Mouse (Mus musculus): ENCODE data around the gene Nxf2.
"Not testable (repeated sequence)": the region's sequence is repeated elsewhere in the genome, so short reads cannot be mapped to it uniquely, and the experiment has no call there.

Gene Nxf2

GRCm38 (mm10) chrX:134964546-134964945 lies at the start of gene Nxf2:
Gene Nxf2, minus strand, starts transcription at chrX:134964754.
- DNase-seq (ENCODE audit: low read depth, low spot score), result no peak
- Histone ChIP-seq H3K27me3 (ENCODE audit: control insufficient read depth, insufficient read depth, low read length, poor library complexity, severe bottlenecking) (no peaks in the 10 kb centered on the region), H3K36me3 (ENCODE audit: control insufficient read depth, insufficient read depth, low read length, poor library complexity, severe bottlenecking) (no peaks in the 10 kb centered on the region)

DNA sequence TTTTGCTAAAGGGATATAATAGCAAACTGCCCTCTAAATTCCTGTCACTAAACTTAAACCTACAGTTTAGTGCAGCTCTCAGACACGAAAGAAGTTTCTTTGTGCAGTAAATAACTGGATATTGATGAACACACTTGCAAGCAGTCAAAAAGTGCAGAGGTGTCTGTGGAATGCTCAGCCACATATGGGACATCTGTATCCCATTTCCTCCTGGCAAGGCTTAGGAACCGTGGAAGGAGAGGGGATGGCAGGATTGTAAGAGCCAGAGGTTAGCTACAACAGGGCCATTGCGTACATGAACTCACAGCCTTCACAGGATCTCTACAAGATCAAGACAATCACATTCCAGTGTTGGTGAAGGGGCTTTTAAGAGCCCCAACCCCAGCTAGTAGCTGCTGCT lies 46.8 kb upstream of the Nxf2 start:
- no peak for DNase-seq (ENCODE audit: low read depth, low spot score)
- no peaks in the 10 kb centered on the region for H3K27me3 ChIP-seq (ENCODE audit: control insufficient read depth, insufficient read depth, low read length, poor library complexity, severe bottlenecking)
- no peaks in the 10 kb centered on the region for H3K36me3 ChIP-seq (ENCODE audit: control insufficient read depth, insufficient read depth, low read length, poor library complexity, severe bottlenecking)

DNA sequence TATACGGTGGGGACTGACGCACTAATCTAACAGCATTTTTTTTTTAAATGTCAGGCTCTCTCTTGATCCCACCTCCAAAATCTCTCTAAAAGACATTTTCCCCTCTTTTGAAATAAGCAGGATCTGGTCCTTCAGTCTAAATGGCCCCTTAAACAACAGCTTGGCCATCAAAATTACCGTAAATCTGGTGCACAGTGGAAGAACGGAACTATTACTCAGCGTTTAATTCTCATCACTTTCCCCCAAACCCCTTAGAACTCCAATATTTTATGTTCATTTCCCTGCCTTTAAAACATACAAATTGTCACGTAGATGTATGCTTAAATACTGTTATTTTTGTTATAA lies 44.9 kb upstream of the Nxf2 start:
- Histone ChIP-seq H3K27me3 (ENCODE audit: control insufficient read depth, insufficient read depth, low read length, poor library complexity, severe bottlenecking) (no peaks in the 10 kb centered on the region), H3K36me3 (ENCODE audit: control insufficient read depth, insufficient read depth, low read length, poor library complexity, severe bottlenecking) (no peaks in the 10 kb centered on the region)
- no peak for DNase-seq (ENCODE audit: low read depth, low spot score)

GRCm38 (mm10) chrX:135008720-135009470 lies 44.3 kb upstream of the Nxf2 start, which contains the start of gene Zmat1:
Gene Zmat1, minus strand, starts transcription at chrX:135009209.
- H3K36me3 ChIP-seq (ENCODE audit: control insufficient read depth, insufficient read depth, low read length, poor library complexity, severe bottlenecking), result no peaks in the 10 kb centered on the region
- H3K27me3 ChIP-seq (ENCODE audit: control insufficient read depth, insufficient read depth, low read length, poor library complexity, severe bottlenecking), result no peaks in the 10 kb centered on the region
- peak; percentile 91 for DNase-seq (ENCODE audit: low read depth, low spot score)

DNA sequence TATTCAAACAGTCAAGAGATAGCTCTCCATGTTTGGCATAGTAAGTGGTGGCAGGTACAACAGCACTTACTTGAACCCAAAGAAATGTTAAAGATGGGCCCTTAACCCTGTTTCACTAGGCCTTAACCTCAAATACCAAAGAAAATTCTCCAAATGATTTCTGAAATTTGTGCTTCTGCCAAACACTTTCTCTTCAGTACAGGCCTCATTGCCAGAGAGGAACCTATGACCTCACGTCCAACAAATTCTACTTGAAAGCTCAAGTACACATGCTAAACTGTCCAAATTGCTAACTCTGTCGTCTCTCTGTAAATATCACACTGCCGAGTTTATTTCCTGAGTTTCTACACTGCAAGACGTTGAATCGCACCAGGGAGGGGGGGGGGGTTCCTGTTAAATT lies 43.5 kb upstream of the Nxf2 start:
- Histone ChIP-seq H3K36me3 (ENCODE audit: control insufficient read depth, insufficient read depth, low read length, poor library complexity, severe bottlenecking) (no peaks in the 10 kb centered on the region), H3K27me3 (ENCODE audit: control insufficient read depth, insufficient read depth, low read length, poor library complexity, severe bottlenecking) (no peaks in the 10 kb centered on the region)
- peak; percentile 26 for DNase-seq (ENCODE audit: low read depth, low spot score)

DNA sequence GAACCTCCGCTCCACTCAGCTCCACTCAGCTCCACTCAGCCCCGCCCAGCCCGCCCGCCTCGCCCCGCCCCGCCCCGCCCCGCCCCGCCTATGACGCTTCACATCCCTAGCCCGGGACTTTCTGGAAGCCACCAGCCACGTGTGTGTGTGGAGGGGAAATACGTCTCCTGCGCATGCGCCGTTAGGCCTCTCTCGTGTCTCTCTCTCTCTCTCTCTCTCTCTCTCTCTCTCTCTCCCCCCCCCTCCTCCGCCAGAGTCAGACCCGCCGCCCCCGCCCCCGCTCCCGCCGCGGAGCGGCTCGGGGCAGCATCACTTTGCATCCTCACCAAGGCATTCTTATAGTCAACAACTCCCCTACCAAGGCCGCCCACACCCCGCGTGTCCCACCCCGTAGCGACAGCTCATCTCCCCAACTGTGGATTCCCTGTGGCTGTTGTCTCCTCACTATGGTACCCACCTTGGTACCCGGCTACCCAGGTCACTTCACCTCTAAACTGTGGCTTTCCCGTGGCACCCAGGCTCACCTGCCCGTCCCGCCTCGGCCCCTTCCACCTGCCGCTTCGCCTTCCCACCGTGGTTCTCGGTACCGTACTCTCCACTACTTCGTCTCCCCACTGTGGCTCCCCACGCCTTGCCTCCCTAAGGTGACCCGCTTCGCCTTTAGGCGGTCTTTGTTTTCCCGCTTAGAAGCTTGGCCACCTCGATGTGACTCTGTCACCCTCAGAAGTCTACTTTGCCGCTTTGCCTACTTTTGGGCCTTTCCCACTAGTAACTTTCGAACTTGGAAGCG lies 1.1 kb downstream of the Nxf2 start:
- no peaks in the 10 kb centered on the region for H3K36me3 ChIP-seq (ENCODE audit: control insufficient read depth, insufficient read depth, low read length, poor library complexity, severe bottlenecking)
- H3K27me3 ChIP-seq (ENCODE audit: control insufficient read depth, insufficient read depth, low read length, poor library complexity, severe bottlenecking), result no peaks in the 10 kb centered on the region
- peak; percentile 89 for DNase-seq (ENCODE audit: low read depth, low spot score)

- no peaks in the 10 kb centered on the region for H3K27me3 ChIP-seq (ENCODE audit: control insufficient read depth, insufficient read depth, low read length, poor library complexity, severe bottlenecking)
- no peaks in the 10 kb centered on the region for H3K36me3 ChIP-seq (ENCODE audit: control insufficient read depth, insufficient read depth, low read length, poor library complexity, severe bottlenecking)
- peak; percentile 54 for DNase-seq (ENCODE audit: low read depth, low spot score)
Observed at GRCm38 (mm10) chrX:134930361-134930760, 34.2 kb downstream of the Nxf2 start.

DNA sequence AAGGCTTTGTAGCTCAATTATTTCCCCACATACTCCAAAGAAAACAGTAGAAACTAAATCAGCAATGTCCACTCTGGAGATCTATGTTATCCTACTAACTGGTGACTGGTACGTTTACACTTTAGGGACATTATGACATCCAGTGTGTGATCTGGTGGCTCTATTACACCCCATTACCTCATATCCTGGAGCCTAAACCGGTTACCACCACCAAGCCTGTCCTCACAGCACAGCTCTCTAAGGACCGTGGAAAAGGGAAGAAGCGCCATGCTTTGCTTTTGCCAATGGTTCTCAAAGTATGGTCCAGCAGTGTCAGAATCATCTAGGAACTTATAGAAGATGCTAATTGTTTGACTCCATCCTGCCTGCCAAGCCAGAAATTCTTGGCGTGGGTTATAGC lies 34.6 kb downstream of the Nxf2 start:
- no peak for DNase-seq (ENCODE audit: low read depth, low spot score)
- no peaks in the 10 kb centered on the region for H3K36me3 ChIP-seq (ENCODE audit: control insufficient read depth, insufficient read depth, low read length, poor library complexity, severe bottlenecking)
- no peaks in the 10 kb centered on the region for H3K27me3 ChIP-seq (ENCODE audit: control insufficient read depth, insufficient read depth, low read length, poor library complexity, severe bottlenecking)

- Histone ChIP-seq H3K27me3 (ENCODE audit: control insufficient read depth, insufficient read depth, low read length, poor library complexity, severe bottlenecking) (no peaks in the 10 kb centered on the region), H3K36me3 (ENCODE audit: control insufficient read depth, insufficient read depth, low read length, poor library complexity, severe bottlenecking) (no peaks in the 10 kb centered on the region)
- DNase-seq (ENCODE audit: low read depth, low spot score), result peak; percentile 55
Observed at GRCm38 (mm10) chrX:134925058-134925457, 39.5 kb downstream of the Nxf2 start.

GRCm38 (mm10) chrX:134923675-134924424 lies 40.7 kb downstream of the Nxf2 start:
- no peak for DNase-seq (ENCODE audit: low read depth, low spot score)
- Histone ChIP-seq H3K36me3 (ENCODE audit: control insufficient read depth, insufficient read depth, low read length, poor library complexity, severe bottlenecking) (no peaks in the 10 kb centered on the region), H3K27me3 (ENCODE audit: control insufficient read depth, insufficient read depth, low read length, poor library complexity, severe bottlenecking) (no peaks in the 10 kb centered on the region)

GRCm38 (mm10) chrX:134919220-134919619 lies 45.3 kb downstream of the Nxf2 start:
- no peaks in the 10 kb centered on the region for H3K36me3 ChIP-seq (ENCODE audit: control insufficient read depth, insufficient read depth, low read length, poor library complexity, severe bottlenecking)
- no peaks in the 10 kb centered on the region for H3K27me3 ChIP-seq (ENCODE audit: control insufficient read depth, insufficient read depth, low read length, poor library complexity, severe bottlenecking)
- DNase-seq (ENCODE audit: low read depth, low spot score), result no peak

- H3K36me3 ChIP-seq (ENCODE audit: control insufficient read depth, insufficient read depth, low read length, poor library complexity, severe bottlenecking), result no peaks in the 10 kb centered on the region
- DNase-seq (ENCODE audit: low read depth, low spot score), result no peak
- no peaks in the 10 kb centered on the region for H3K27me3 ChIP-seq (ENCODE audit: control insufficient read depth, insufficient read depth, low read length, poor library complexity, severe bottlenecking)
Observed at GRCm38 (mm10) chrX:134915745-134916144, 48.8 kb downstream of the Nxf2 start.

DNA sequence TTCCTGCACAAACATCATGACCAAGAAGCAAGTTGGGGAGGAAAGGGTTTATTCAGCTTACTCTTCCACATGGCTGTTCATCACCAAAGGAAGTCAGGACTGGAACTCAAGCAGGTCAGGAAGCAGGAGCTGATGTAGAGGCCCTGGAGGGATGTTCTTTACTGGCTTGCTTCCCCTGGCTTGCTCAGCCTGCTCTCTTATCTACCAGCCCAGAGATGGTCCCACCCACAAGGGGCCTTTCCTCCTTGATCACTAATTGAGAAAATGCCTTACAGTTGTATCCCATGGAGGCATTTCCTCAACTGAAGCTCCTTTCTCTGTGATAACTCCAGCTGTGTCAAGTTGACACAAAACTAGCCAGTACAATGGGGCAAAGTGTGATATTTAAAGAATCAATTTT lies 49.2 kb downstream of the Nxf2 start:
- H3K27me3 ChIP-seq (ENCODE audit: control insufficient read depth, insufficient read depth, low read length, poor library complexity, severe bottlenecking); DNase-seq (ENCODE audit: low read depth, low spot score); H3K36me3 ChIP-seq (ENCODE audit: control insufficient read depth, insufficient read depth, low read length, poor library complexity, severe bottlenecking): not testable (repeated sequence)

GRCm38 (mm10) chrX:134914851-134915250 lies 49.7 kb downstream of the Nxf2 start:
- DNase-seq (ENCODE audit: low read depth, low spot score), result no peak
- no peaks in the 10 kb centered on the region for H3K36me3 ChIP-seq (ENCODE audit: control insufficient read depth, insufficient read depth, low read length, poor library complexity, severe bottlenecking)
- no peaks in the 10 kb centered on the region for H3K27me3 ChIP-seq (ENCODE audit: control insufficient read depth, insufficient read depth, low read length, poor library complexity, severe bottlenecking)

All from splenic B cell, adult 2 months (primary cell).